Mouse (Mus musculus): Measurements from ENCODE around the gene Vstm4. TPM values are rescaled to one million over a fixed set of nuclear protein-coding genes. Genes with fewer than 3 reads are reported as not detected.

Gene Vstm4
- polyA plus RNA-seq, 1 experiment from 2014 or later: 47.4 TPM

GRCm38 (mm10) chr14:32894341-32894853 is 37.8 kb downstream of the Vstm4 start:
- no peaks in the 10 kb centered on the region for H3K27me3 ChIP-seq (ENCODE audit: insufficient read depth, low read length)
- H3K4me1 ChIP-seq (replicated peaks; ENCODE audit: insufficient read depth, low read length): no peaks in the 10 kb centered on the region
- WGBS: 80% methylated on average over 4 of the region's 4 CpGs
- ATAC-seq (replicated peaks; ENCODE audit: low FRiP score, low read depth) (no peak), DNase-seq (ENCODE audit: low spot score) (no peak)
- no peak for TF ChIP-seq CTCF (IDR thresholded peaks at IDR 0.05; ENCODE audit: low read depth)
- H3K36me3 ChIP-seq (ENCODE audit: insufficient read depth, low read length): no peaks in the 10 kb centered on the region
- H3K4me2 ChIP-seq (ENCODE audit: low read length): no peak overlapping the region
- H3K9ac ChIP-seq (ENCODE audit: low read depth, low read length): no peak overlapping the region
- no peak overlapping the region for H3K4me3 ChIP-seq (replicated peaks; ENCODE audit: low read depth, low read length)
- no peak overlapping the region for H3K27ac ChIP-seq
- no peaks in the 10 kb centered on the region for H3K9me3 ChIP-seq (replicated peaks; ENCODE audit: low read length)

- Histone ChIP-seq H3K9ac (ENCODE audit: low read depth, low read length) (no peak overlapping the region), H3K4me2 (ENCODE audit: low read length) (no peak overlapping the region), H3K27ac (no peak overlapping the region), H3K9me3 (replicated peaks; ENCODE audit: low read length) (no peaks in the 10 kb centered on the region), H3K36me3 (ENCODE audit: insufficient read depth, low read length) (no peaks in the 10 kb centered on the region), H3K4me1 (replicated peaks; ENCODE audit: insufficient read depth, low read length) (no peaks in the 10 kb centered on the region), H3K27me3 (ENCODE audit: insufficient read depth, low read length) (no peaks in the 10 kb centered on the region), H3K4me3 (replicated peaks; ENCODE audit: low read depth, low read length) (no peak overlapping the region)
- no peak for TF ChIP-seq CTCF (IDR thresholded peaks at IDR 0.05; ENCODE audit: low read depth)
- no peak for DNase-seq (ENCODE audit: low spot score)
- ATAC-seq (replicated peaks; ENCODE audit: low FRiP score, low read depth): no peak
- 77% methylated on average over 4 of the region's 4 CpGs for WGBS
Observed at GRCm38 (mm10) chr14:32894878-32895277, 38.3 kb downstream of the Vstm4 start.

- Histone ChIP-seq H3K36me3 (ENCODE audit: insufficient read depth, low read length) (no peaks in the 10 kb centered on the region), H3K27ac (no peak overlapping the region), H3K4me3 (replicated peaks; ENCODE audit: low read depth, low read length) (no peak overlapping the region), H3K9me3 (replicated peaks; ENCODE audit: low read length) (no peaks in the 10 kb centered on the region), H3K9ac (ENCODE audit: low read depth, low read length) (no peak overlapping the region), H3K4me2 (ENCODE audit: low read length) (no peak overlapping the region), H3K27me3 (ENCODE audit: insufficient read depth, low read length) (no peaks in the 10 kb centered on the region), H3K4me1 (replicated peaks; ENCODE audit: insufficient read depth, low read length) (no peaks in the 10 kb centered on the region)
- DNase-seq (ENCODE audit: low spot score) (no peak), ATAC-seq (replicated peaks; ENCODE audit: low FRiP score, low read depth) (no peak)
- no peak for TF ChIP-seq CTCF (IDR thresholded peaks at IDR 0.05; ENCODE audit: low read depth)
- WGBS: 71% methylated on average over 2 of the region's 2 CpGs
Observed at GRCm38 (mm10) chr14:32896896-32897295, 40.3 kb downstream of the Vstm4 start.

- Histone ChIP-seq H3K36me3 (ENCODE audit: insufficient read depth, low read length) (no peaks in the 10 kb centered on the region), H3K4me2 (ENCODE audit: low read length) (no peak overlapping the region), H3K4me3 (replicated peaks; ENCODE audit: low read depth, low read length) (no peak overlapping the region), H3K9me3 (replicated peaks; ENCODE audit: low read length) (no peaks in the 10 kb centered on the region), H3K4me1 (replicated peaks; ENCODE audit: insufficient read depth, low read length) (no peaks in the 10 kb centered on the region), H3K9ac (ENCODE audit: low read depth, low read length) (no peak overlapping the region), H3K27ac (no peak overlapping the region), H3K27me3 (ENCODE audit: insufficient read depth, low read length) (no peaks in the 10 kb centered on the region)
- ATAC-seq (replicated peaks; ENCODE audit: low FRiP score, low read depth) (no peak), DNase-seq (ENCODE audit: low spot score) (no peak)
- TF ChIP-seq CTCF (IDR thresholded peaks at IDR 0.05; ENCODE audit: low read depth): no peak
- 79% methylated on average over 3 of the region's 3 CpGs for WGBS
Observed at GRCm38 (mm10) chr14:32903203-32903602, 46.6 kb downstream of the Vstm4 start.

GRCm38 (mm10) chr14:32906545-32906944 is 50.0 kb downstream of the Vstm4 start:
- 87% methylated on average over 3 of the region's 3 CpGs for WGBS
- ATAC-seq (replicated peaks; ENCODE audit: low FRiP score, low read depth) (no peak), DNase-seq (ENCODE audit: low spot score) (no peak)
- Histone ChIP-seq H3K27me3 (ENCODE audit: insufficient read depth, low read length) (no peaks in the 10 kb centered on the region), H3K27ac (no peak overlapping the region), H3K4me2 (ENCODE audit: low read length) (no peak overlapping the region), H3K9ac (ENCODE audit: low read depth, low read length) (no peak overlapping the region), H3K4me3 (replicated peaks; ENCODE audit: low read depth, low read length) (no peak overlapping the region), H3K36me3 (ENCODE audit: insufficient read depth, low read length) (no peaks in the 10 kb centered on the region), H3K4me1 (replicated peaks; ENCODE audit: insufficient read depth, low read length) (no peaks in the 10 kb centered on the region), H3K9me3 (replicated peaks; ENCODE audit: low read length) (no peaks in the 10 kb centered on the region)
- no peak for TF ChIP-seq CTCF (IDR thresholded peaks at IDR 0.05; ENCODE audit: low read depth)

GRCm38 (mm10) chr14:32909112-32909511 is 52.6 kb downstream of the Vstm4 start:
- Histone ChIP-seq H3K27me3 (ENCODE audit: insufficient read depth, low read length) (no peaks in the 10 kb centered on the region), H3K27ac (no peak overlapping the region), H3K4me1 (replicated peaks; ENCODE audit: insufficient read depth, low read length) (no peaks in the 10 kb centered on the region), H3K9ac (ENCODE audit: low read depth, low read length) (no peak overlapping the region), H3K4me3 (replicated peaks; ENCODE audit: low read depth, low read length) (no peak overlapping the region), H3K9me3 (replicated peaks; ENCODE audit: low read length) (no peaks in the 10 kb centered on the region), H3K36me3 (ENCODE audit: insufficient read depth, low read length) (no peaks in the 10 kb centered on the region), H3K4me2 (ENCODE audit: low read length) (no peak overlapping the region)
- WGBS: 78% methylated on average over 6 of the region's 6 CpGs
- DNase-seq (ENCODE audit: low spot score): no peak
- no peak for TF ChIP-seq CTCF (IDR thresholded peaks at IDR 0.05; ENCODE audit: low read depth)
- ATAC-seq (replicated peaks; ENCODE audit: low FRiP score, low read depth): no peak

GRCm38 (mm10) chr14:32911187-32911586 is 54.6 kb downstream of the Vstm4 start:
- WGBS: 85% methylated on average over 4 of the region's 4 CpGs

More at GRCm38 (mm10) chr14:32911187-32911586, 54.6 kb downstream of the Vstm4 start:
- H3K27me3 ChIP-seq (ENCODE audit: insufficient read depth, low read length): no peaks in the 10 kb centered on the region
- no peak overlapping the region for H3K4me2 ChIP-seq (ENCODE audit: low read length)
- no peaks in the 10 kb centered on the region for H3K36me3 ChIP-seq (ENCODE audit: insufficient read depth, low read length)
- H3K9me3 ChIP-seq (replicated peaks; ENCODE audit: low read length): no peaks in the 10 kb centered on the region
- ATAC-seq (replicated peaks; ENCODE audit: low FRiP score, low read depth) (no peak), DNase-seq (ENCODE audit: low spot score) (no peak)
- H3K27ac ChIP-seq: no peak overlapping the region
- no peak overlapping the region for H3K9ac ChIP-seq (ENCODE audit: low read depth, low read length)
- no peaks in the 10 kb centered on the region for H3K4me1 ChIP-seq (replicated peaks; ENCODE audit: insufficient read depth, low read length)
- TF ChIP-seq CTCF (IDR thresholded peaks at IDR 0.05; ENCODE audit: low read depth): no peak
- no peak overlapping the region for H3K4me3 ChIP-seq (replicated peaks; ENCODE audit: low read depth, low read length)
